Mouse (Mus musculus): ENCODE results near the gene Smug1. TPM values are rescaled to one million over a fixed set of nuclear protein-coding genes. Genes with fewer than 3 reads are reported as not detected.
A peak's percentile ranks its signal among the peaks of the same experiment; 100 is the strongest.

Gene Smug1
- polyA plus RNA-seq, 1 experiment from 2014 or later = 20.7 TPM

- Histone ChIP-seq H3K27me3 (ENCODE audit: control insufficient read depth, insufficient read depth, low read depth, low read length) (peaks cover 19% of the 10 kb centered on the region), H3K4me3 (ENCODE audit: low read length) (no peak overlapping the region), H3K27ac (ENCODE audit: low read length) (no peak overlapping the region), H3K36me3 (ENCODE audit: control insufficient read depth, insufficient read depth, low read length) (no peaks in the 10 kb centered on the region), H3K9ac (ENCODE audit: low read length) (no peak overlapping the region), H3K9me3 (ENCODE audit: control insufficient read depth, low read length) (no peaks in the 10 kb centered on the region), H3K4me2 (ENCODE audit: low read depth, low read length) (no peak overlapping the region), H3K4me1 (replicated peaks; ENCODE audit: control insufficient read depth, insufficient read depth, low read length) (peaks cover 5% of the 10 kb centered on the region; the same call in 1 of the 2 replicates)
- no peak for ATAC-seq (ENCODE audit: low read depth)
- 36% methylated on average over 5 of the region's 5 CpGs for WGBS
These were observed 45.5 kb downstream of the Smug1 start for GRCm38 (mm10) chr15:103121416-103121815.

GRCm38 (mm10) chr15:103120594-103120993 lies 46.3 kb downstream of the Smug1 start:
- H3K27me3 ChIP-seq (ENCODE audit: control insufficient read depth, insufficient read depth, low read depth, low read length) = peaks cover 27% of the 10 kb centered on the region
- H3K4me1 ChIP-seq (replicated peaks; ENCODE audit: control insufficient read depth, insufficient read depth, low read length) = peaks cover 5% of the 10 kb centered on the region; the same call in 1 of the 2 replicates
- no peak overlapping the region for H3K9ac ChIP-seq (ENCODE audit: low read length)
- 38% methylated on average over 11 of the region's 11 CpGs for whole genome bisulfite sequencing
- no peak overlapping the region for H3K4me3 ChIP-seq (ENCODE audit: low read length)
- H3K4me2 ChIP-seq (ENCODE audit: low read depth, low read length) = no peak overlapping the region
- no peaks in the 10 kb centered on the region for H3K36me3 ChIP-seq (ENCODE audit: control insufficient read depth, insufficient read depth, low read length)
- no peak overlapping the region for H3K27ac ChIP-seq (ENCODE audit: low read length)
- ATAC-seq (ENCODE audit: low read depth) = no peak
- H3K9me3 ChIP-seq (ENCODE audit: control insufficient read depth, low read length) = no peaks in the 10 kb centered on the region

- no peak for ATAC-seq (ENCODE audit: low read depth)
- H3K27ac ChIP-seq (ENCODE audit: low read length) = no peak overlapping the region
- no peak overlapping the region for H3K4me3 ChIP-seq (ENCODE audit: low read length)
- 43% methylated on average over 5 of the region's 5 CpGs for WGBS
- peaks cover 25% of the 10 kb centered on the region for H3K27me3 ChIP-seq (ENCODE audit: control insufficient read depth, insufficient read depth, low read depth, low read length)
- H3K9me3 ChIP-seq (ENCODE audit: control insufficient read depth, low read length) = no peaks in the 10 kb centered on the region
- no peaks in the 10 kb centered on the region; the same call in 1 of the 2 replicates for H3K4me1 ChIP-seq (replicated peaks; ENCODE audit: control insufficient read depth, insufficient read depth, low read length)
- no peaks in the 10 kb centered on the region for H3K36me3 ChIP-seq (ENCODE audit: control insufficient read depth, insufficient read depth, low read length)
- no peak overlapping the region for H3K4me2 ChIP-seq (ENCODE audit: low read depth, low read length)
- no peak overlapping the region for H3K9ac ChIP-seq (ENCODE audit: low read length)
These were observed 51.2 kb downstream of the Smug1 start for GRCm38 (mm10) chr15:103115726-103116125.

- no peaks in the 10 kb centered on the region for H3K36me3 ChIP-seq (ENCODE audit: control insufficient read depth, insufficient read depth, low read length)
- H3K4me2 ChIP-seq (ENCODE audit: low read depth, low read length) = no peak overlapping the region
- H3K4me1 ChIP-seq (replicated peaks; ENCODE audit: control insufficient read depth, insufficient read depth, low read length) = no peaks in the 10 kb centered on the region; the same call in 1 of the 2 replicates
- ATAC-seq (ENCODE audit: low read depth) = peak; percentile 54; the same call in 1 of the 2 replicates
- no peaks in the 10 kb centered on the region for H3K9me3 ChIP-seq (ENCODE audit: control insufficient read depth, low read length)
- WGBS = 3% methylated on average over 9 of the region's 9 CpGs
- H3K27me3 ChIP-seq (ENCODE audit: control insufficient read depth, insufficient read depth, low read depth, low read length) = peaks cover 22% of the 10 kb centered on the region
- H3K9ac ChIP-seq (ENCODE audit: low read length) = no peak overlapping the region
- no peak overlapping the region for H3K4me3 ChIP-seq (ENCODE audit: low read length)
- H3K27ac ChIP-seq (ENCODE audit: low read length) = no peak overlapping the region
These were observed 51.6 kb downstream of the Smug1 start for GRCm38 (mm10) chr15:103115256-103115655.

- no peak overlapping the region for H3K9ac ChIP-seq (ENCODE audit: low read length)
- H3K4me1 ChIP-seq (replicated peaks; ENCODE audit: control insufficient read depth, insufficient read depth, low read length) = no peaks in the 10 kb centered on the region; the same call in 1 of the 2 replicates
- no peak overlapping the region for H3K4me3 ChIP-seq (ENCODE audit: low read length)
- H3K9me3 ChIP-seq (ENCODE audit: control insufficient read depth, low read length) = no peaks in the 10 kb centered on the region
- no peaks in the 10 kb centered on the region for H3K36me3 ChIP-seq (ENCODE audit: control insufficient read depth, insufficient read depth, low read length)
- no peak for ATAC-seq (ENCODE audit: low read depth)
- H3K27ac ChIP-seq (ENCODE audit: low read length) = no peak overlapping the region
- no peak overlapping the region for H3K4me2 ChIP-seq (ENCODE audit: low read depth, low read length)
- 70% methylated on average over 6 of the region's 6 CpGs for WGBS
- peaks cover 24% of the 10 kb centered on the region for H3K27me3 ChIP-seq (ENCODE audit: control insufficient read depth, insufficient read depth, low read depth, low read length)
These were observed 53.8 kb downstream of the Smug1 start for GRCm38 (mm10) chr15:103113077-103113476.

GRCm38 (mm10) chr15:103112309-103112708 lies 54.6 kb downstream of the Smug1 start:
- 62% methylated on average over 2 of the region's 2 CpGs for WGBS
- H3K9ac ChIP-seq (ENCODE audit: low read length) = no peak overlapping the region
- H3K27me3 ChIP-seq (ENCODE audit: control insufficient read depth, insufficient read depth, low read depth, low read length) = peaks cover 24% of the 10 kb centered on the region
- H3K27ac ChIP-seq (ENCODE audit: low read length) = no peak overlapping the region
- H3K9me3 ChIP-seq (ENCODE audit: control insufficient read depth, low read length) = no peaks in the 10 kb centered on the region
- ATAC-seq (ENCODE audit: low read depth) = no peak
- no peak overlapping the region for H3K4me3 ChIP-seq (ENCODE audit: low read length)
- H3K4me1 ChIP-seq (replicated peaks; ENCODE audit: control insufficient read depth, insufficient read depth, low read length) = no peaks in the 10 kb centered on the region; the same call in 1 of the 2 replicates
- no peaks in the 10 kb centered on the region for H3K36me3 ChIP-seq (ENCODE audit: control insufficient read depth, insufficient read depth, low read length)
- no peak overlapping the region for H3K4me2 ChIP-seq (ENCODE audit: low read depth, low read length)

GRCm38 (mm10) chr15:103109940-103110339 lies 57.0 kb downstream of the Smug1 start:
- H3K36me3 ChIP-seq (ENCODE audit: control insufficient read depth, insufficient read depth, low read length) = no peaks in the 10 kb centered on the region
- H3K4me2 ChIP-seq (ENCODE audit: low read depth, low read length) = no peak overlapping the region
- no peak overlapping the region for H3K27ac ChIP-seq (ENCODE audit: low read length)
- H3K9me3 ChIP-seq (ENCODE audit: control insufficient read depth, low read length) = no peaks in the 10 kb centered on the region
- H3K4me1 ChIP-seq (replicated peaks; ENCODE audit: control insufficient read depth, insufficient read depth, low read length) = no peaks in the 10 kb centered on the region
- H3K27me3 ChIP-seq (ENCODE audit: control insufficient read depth, insufficient read depth, low read depth, low read length) = peaks cover 20% of the 10 kb centered on the region
- no peak overlapping the region for H3K9ac ChIP-seq (ENCODE audit: low read length)
- H3K4me3 ChIP-seq (ENCODE audit: low read length) = no peak overlapping the region
- WGBS = 34% methylated on average over 4 of the region's 4 CpGs
- no peak for ATAC-seq (ENCODE audit: low read depth)

- Histone ChIP-seq H3K4me3 (ENCODE audit: low read length) (no peak overlapping the region), H3K36me3 (ENCODE audit: control insufficient read depth, insufficient read depth, low read length) (no peaks in the 10 kb centered on the region), H3K9me3 (ENCODE audit: control insufficient read depth, low read length) (no peaks in the 10 kb centered on the region), H3K4me2 (ENCODE audit: low read depth, low read length) (no peak overlapping the region), H3K27me3 (ENCODE audit: control insufficient read depth, insufficient read depth, low read depth, low read length) (peaks cover 28% of the 10 kb centered on the region), H3K4me1 (replicated peaks; ENCODE audit: control insufficient read depth, insufficient read depth, low read length) (no peaks in the 10 kb centered on the region), H3K27ac (ENCODE audit: low read length) (no peak overlapping the region), H3K9ac (ENCODE audit: low read length) (no peak overlapping the region)
- ATAC-seq (ENCODE audit: low read depth) = no peak
- 65% methylated on average over 8 of the region's 8 CpGs for WGBS
These were observed 58.7 kb downstream of the Smug1 start for GRCm38 (mm10) chr15:103108066-103108676.

- Histone ChIP-seq H3K4me3 (ENCODE audit: low read length) (no peak overlapping the region), H3K4me1 (replicated peaks; ENCODE audit: control insufficient read depth, insufficient read depth, low read length) (peaks cover 4% of the 10 kb centered on the region; the same call in 1 of the 2 replicates), H3K9me3 (ENCODE audit: control insufficient read depth, low read length) (no peaks in the 10 kb centered on the region), H3K27ac (ENCODE audit: low read length) (no peak overlapping the region), H3K36me3 (ENCODE audit: control insufficient read depth, insufficient read depth, low read length) (no peaks in the 10 kb centered on the region), H3K9ac (ENCODE audit: low read length) (no peak overlapping the region), H3K4me2 (ENCODE audit: low read depth, low read length) (no peak overlapping the region), H3K27me3 (ENCODE audit: control insufficient read depth, insufficient read depth, low read depth, low read length) (peaks cover 47% of the 10 kb centered on the region)
- ATAC-seq (ENCODE audit: low read depth) = no peak
- WGBS = 16% methylated on average over 2 of the region's 2 CpGs
These were observed 60.7 kb downstream of the Smug1 start for GRCm38 (mm10) chr15:103106201-103106600.

All from lung, embryonic 16.5 days (tissue).